ENCODE assay signal across 8 mouse cellular contexts in the genomic region with DNA sequence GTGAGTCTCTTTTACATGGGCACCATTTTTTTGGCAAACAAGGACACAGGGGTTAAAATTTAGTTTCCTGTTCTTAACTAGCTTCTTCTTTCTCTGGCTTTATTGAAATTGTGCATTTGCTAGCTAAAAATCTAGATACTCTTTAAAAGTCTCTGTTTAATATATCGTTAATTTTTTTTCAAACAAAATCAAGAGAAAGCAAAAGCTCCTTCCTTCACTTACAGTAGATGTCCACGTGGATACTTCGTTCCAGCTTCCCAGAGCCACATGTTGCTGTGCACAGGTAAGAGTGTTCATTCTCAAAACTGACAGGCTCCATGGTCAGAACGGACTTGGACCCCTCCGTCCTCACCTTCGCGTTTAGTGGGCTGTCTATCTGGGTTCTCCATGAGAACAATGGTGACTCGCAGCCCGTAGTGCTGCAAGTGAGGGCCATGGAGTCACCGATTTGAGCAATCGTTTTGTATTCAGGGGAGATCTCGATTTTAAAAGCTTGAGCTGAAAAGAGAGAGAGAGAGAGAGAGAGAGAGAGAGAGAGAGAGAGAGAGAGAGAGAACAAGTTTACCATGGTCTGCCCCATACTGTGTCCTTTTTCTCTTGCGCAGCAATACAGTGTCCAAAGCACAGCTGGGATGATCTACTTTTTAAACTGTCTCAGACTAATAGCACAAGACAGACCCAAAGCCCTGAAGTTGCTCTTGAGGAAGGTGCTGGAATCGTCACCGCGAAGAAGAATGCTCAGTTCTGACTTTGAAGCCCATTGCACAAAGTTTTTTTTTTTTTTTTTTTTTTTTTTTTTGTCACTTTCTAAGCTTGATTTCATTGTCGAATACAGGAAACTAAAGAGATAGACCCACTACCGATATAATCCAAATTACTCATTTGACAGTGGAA. TPM values are rescaled to one million over a fixed set of nuclear protein-coding genes. Genes with fewer than 3 reads are reported as not detected.
DNase-seq lines count a peak whose midpoint lies in the region; ATAC-seq and TF ChIP-seq lines count a peak whose summit lies in the region.

No protein-coding gene starts in this region.

- H3K36me3 ChIP-seq in embryonic facial prominence, embryonic 15.5 days, result no peaks in the 10 kb centered on the region
- H3K36me3 ChIP-seq in intestine, embryonic 14.5 days (ENCODE audit: control insufficient read depth, insufficient read depth, low read length), result no peaks in the 10 kb centered on the region
- H3K36me3 ChIP-seq in neural tube, embryonic 12.5 days, result no peaks in the 10 kb centered on the region

- no peak for ATAC-seq in embryonic facial prominence, embryonic 15.5 days (ENCODE audit: insufficient number of reproducible peaks, low FRiP score, low TSS enrichment, low read depth)
- no peak for ATAC-seq in intestine, embryonic 14.5 days (replicated peaks; ENCODE audit: low FRiP score, low TSS enrichment, low read depth)
- peak; percentile 52; the same call in 1 of the 2 replicates for ATAC-seq in neural tube, embryonic 12.5 days (ENCODE audit: low FRiP score, low read depth)

- no peak overlapping the region for H3K9ac ChIP-seq in embryonic facial prominence, embryonic 15.5 days
- H3K9ac ChIP-seq in intestine, embryonic 14.5 days (ENCODE audit: low read length), result 0 out of 2 replicates have a peak overlapping the region, but pooled peaks have one; percentile 22
- H3K9ac ChIP-seq in neural tube, embryonic 12.5 days, result no peak overlapping the region

- WGBS in embryonic facial prominence, embryonic 15.5 days, result 39% methylated on average over 18 of the region's 18 CpGs
- 67% methylated on average over 18 of the region's 18 CpGs for WGBS in intestine, embryonic 14.5 days
- WGBS in neural tube, embryonic 12.5 days, result 54% methylated on average over 18 of the region's 18 CpGs

- peak overlapping the region; percentile 50 for H3K4me2 ChIP-seq in embryonic facial prominence, embryonic 15.5 days (replicated peaks)
- peak overlapping the region; percentile 38 for H3K4me2 ChIP-seq in intestine, embryonic 14.5 days (ENCODE audit: low read length)
- H3K4me2 ChIP-seq in neural tube, embryonic 12.5 days (replicated peaks), result peak overlapping the region; percentile 43

- H3K27me3 ChIP-seq in embryonic facial prominence, embryonic 15.5 days, result no peaks in the 10 kb centered on the region
- H3K27me3 ChIP-seq in intestine, embryonic 14.5 days (replicated peaks; ENCODE audit: control insufficient read depth, insufficient read depth, low read length), result no peaks in the 10 kb centered on the region
- H3K27me3 ChIP-seq in neural tube, embryonic 12.5 days (replicated peaks), result no peaks in the 10 kb centered on the region

- DNase-seq in layer of hippocampus, adult 2 months (ENCODE audit: low spot score in 2 of 2), result no peak
- no peak for DNase-seq in layer of hippocampus, adult 18-20 months (ENCODE audit: low spot score in 2 of 2)
- no peak for DNase-seq in intestine, embryonic 14.5 days (ENCODE audit: low spot score)
- DNase-seq in urinary bladder, postnatal 14 days (ENCODE audit: low spot score), result no peak
- no peak for DNase-seq in cerebellum, postnatal 25 days
- no peak for DNase-seq in c-Kit-positive CD71-positive TER-119-positive erythroid progenitor cells, embryonic 14.5 days (ENCODE audit: low spot score)

- H3K9me3 ChIP-seq in embryonic facial prominence, embryonic 15.5 days (replicated peaks), result no peaks in the 10 kb centered on the region
- H3K9me3 ChIP-seq in intestine, embryonic 14.5 days (ENCODE audit: control insufficient read depth, low read length), result no peaks in the 10 kb centered on the region
- H3K9me3 ChIP-seq in neural tube, embryonic 12.5 days, result no peaks in the 10 kb centered on the region

- no peak for TF ChIP-seq CTCF in layer of hippocampus, adult 2 months (conservative IDR thresholded peaks at IDR 0.05)

- H3K27ac ChIP-seq in layer of hippocampus, adult 2 months, result peak overlapping the region; percentile 36
- H3K27ac ChIP-seq in embryonic facial prominence, embryonic 15.5 days (replicated peaks), result no peak overlapping the region; the same call in 1 of the 2 replicates
- H3K27ac ChIP-seq in intestine, embryonic 14.5 days (ENCODE audit: low read depth), result no peak overlapping the region
- no peak overlapping the region for H3K27ac ChIP-seq in neural tube, embryonic 12.5 days

- peaks cover 15% of the 10 kb centered on the region for H3K4me1 ChIP-seq in embryonic facial prominence, embryonic 15.5 days
- peaks cover 15% of the 10 kb centered on the region for H3K4me1 ChIP-seq in intestine, embryonic 14.5 days (replicated peaks; ENCODE audit: control insufficient read depth, insufficient read depth, low read length)
- peaks cover 9% of the 10 kb centered on the region for H3K4me1 ChIP-seq in neural tube, embryonic 12.5 days

- H3K4me3 ChIP-seq in layer of hippocampus, adult 2 months, result peak overlapping the region; percentile 45
- peak overlapping the region; percentile 40 for H3K4me3 ChIP-seq in embryonic facial prominence, embryonic 15.5 days (replicated peaks)
- H3K4me3 ChIP-seq in intestine, embryonic 14.5 days (ENCODE audit: low read depth, low read length), result peak overlapping the region; percentile 25
- peak overlapping the region; percentile 18 for H3K4me3 ChIP-seq in neural tube, embryonic 12.5 days

RNA-seq across cellular contexts. Expression of a gene that starts 0.9 kb away (rescaled TPM):
- 10 to 100 TPM; 18.5 to 23.1 TPM for total RNA-seq in layer of hippocampus, adult 2 months (2021)
- 10 to 100 TPM; 15.4 to 19.3 TPM for total RNA-seq in layer of hippocampus, adult 18-20 months (2021)
- polyA plus RNA-seq in embryonic facial prominence, embryonic 15.5 days (2015; fragmentation: Nextera tagmentation; extraction: Ambion mirVana), result 37.8 and 42.6 TPM in 2 replicates
- polyA plus RNA-seq in intestine, embryonic 14.5 days (2014; fragmentation: Nextera tagmentation; extraction: Ambion mirVana), result 17.9 and 20.7 TPM in 2 replicates
- 41.9 and 51.0 TPM in 2 replicates for polyA plus RNA-seq in neural tube, embryonic 12.5 days (2016; fragmentation: Nextera tagmentation; extraction: Ambion mirVana)
